Mouse (Mus musculus) c-Kit-negative CD71-positive TER-119-positive erythroid progenitor cells, embryonic 14.5 days (primary cell): ENCODE results near the gene St3gal2.
A peak's percentile ranks its signal among the peaks of the same experiment; 100 is the strongest.
"Not testable (repeated sequence)": the region's sequence is repeated elsewhere in the genome, so short reads cannot be mapped to it uniquely, and the experiment has no call there.

ENCODE experiments used
- DNase-seq: peaks from one replicate; pipeline ENCODE4 v3.0.0-alpha.2; 2013; ENCODE audit warnings: low read depth, low spot score

Gene St3gal2

DNA sequence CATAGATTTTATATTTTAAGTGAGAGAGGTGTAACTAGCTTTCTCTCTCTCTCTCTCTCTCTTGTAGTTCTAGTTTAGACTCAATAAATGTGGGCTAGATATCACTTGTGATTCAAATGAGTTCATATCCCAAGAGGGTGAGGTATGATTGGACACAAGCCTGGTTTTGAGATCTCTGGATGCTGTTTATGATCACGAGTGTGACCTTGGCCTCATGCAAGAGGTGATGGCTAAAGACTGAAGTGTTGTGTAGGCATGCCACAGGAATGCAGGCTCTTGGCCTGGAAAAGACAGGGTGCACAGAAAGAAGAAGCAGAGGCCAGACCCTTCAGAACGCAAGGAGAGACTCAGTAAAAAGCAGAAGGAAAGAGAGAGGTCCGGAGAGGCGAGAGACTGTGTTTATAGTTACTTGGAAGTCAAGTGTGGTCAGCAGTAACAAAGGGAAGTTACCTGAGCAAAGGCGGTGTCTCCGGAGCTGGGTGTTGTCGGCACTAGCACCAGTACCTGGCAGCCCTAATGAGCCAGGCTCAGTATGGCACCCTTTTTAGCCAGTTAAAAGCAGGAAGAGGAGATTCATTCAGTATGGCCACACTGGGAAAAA lies 24.7 kb downstream of the St3gal2 start:
- DNase-seq, result no peak

DNA sequence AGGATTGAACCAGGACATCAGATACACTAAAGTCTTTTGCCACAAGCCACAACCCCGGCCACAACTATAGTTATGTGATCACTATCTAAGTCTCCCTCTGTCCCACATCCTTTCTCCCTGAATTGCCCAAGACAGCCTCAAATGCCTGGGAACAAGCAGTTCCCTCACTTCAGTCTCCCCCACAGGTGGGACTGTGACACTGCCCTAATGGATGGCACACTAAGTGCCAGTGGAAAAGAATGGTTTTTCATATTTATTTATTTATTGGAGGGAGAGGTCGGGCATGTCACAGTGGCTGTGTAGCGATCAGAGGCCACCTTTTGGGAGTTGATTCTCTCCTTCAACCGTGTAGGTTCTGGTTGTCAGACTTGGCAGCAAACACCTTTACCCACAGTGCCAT lies 26.0 kb downstream of the St3gal2 start:
- DNase-seq, result no peak

DNA sequence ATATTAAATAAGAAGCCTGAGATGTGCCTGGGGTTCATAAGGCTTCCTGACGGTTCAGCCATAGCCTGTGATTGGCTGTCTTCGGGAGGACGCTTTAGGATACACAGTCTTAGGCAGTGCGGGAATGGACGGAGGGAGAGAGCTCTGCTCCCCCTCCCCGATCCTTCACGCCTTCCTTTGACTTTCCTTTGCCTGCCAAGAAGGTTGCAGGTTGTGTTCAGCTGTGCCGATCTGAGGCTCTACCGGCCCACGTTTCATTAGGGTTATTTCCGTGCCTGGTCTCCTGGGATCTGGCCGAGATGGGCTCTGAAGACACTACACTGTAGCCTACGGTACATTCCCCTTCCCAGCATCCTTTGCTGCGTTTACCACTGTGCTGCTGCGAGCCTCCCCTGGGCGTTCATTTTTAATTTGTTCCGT lies 30.4 kb downstream of the St3gal2 start:
- DNase-seq, result no peak

DNA sequence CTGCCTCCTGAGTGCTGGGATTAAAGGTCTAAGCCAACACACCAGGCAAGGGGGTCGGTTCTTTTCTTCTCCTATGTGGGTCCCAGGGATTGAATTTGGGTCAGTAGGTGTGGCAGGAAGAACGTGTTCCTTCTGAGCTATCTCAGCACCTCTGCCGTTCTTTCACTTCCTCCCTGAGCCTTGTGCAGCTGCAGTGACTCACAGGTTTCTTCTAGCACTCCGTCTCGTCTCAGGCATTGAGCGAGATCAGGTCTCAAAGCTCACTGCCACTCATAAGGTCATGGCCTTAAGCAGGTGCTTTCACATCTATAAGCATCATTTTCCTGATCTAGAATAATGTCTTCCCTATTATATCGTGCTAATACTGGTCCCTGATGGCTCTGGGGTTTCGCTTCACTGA lies 35.1 kb downstream of the St3gal2 start:
- DNase-seq, result no peak

DNA sequence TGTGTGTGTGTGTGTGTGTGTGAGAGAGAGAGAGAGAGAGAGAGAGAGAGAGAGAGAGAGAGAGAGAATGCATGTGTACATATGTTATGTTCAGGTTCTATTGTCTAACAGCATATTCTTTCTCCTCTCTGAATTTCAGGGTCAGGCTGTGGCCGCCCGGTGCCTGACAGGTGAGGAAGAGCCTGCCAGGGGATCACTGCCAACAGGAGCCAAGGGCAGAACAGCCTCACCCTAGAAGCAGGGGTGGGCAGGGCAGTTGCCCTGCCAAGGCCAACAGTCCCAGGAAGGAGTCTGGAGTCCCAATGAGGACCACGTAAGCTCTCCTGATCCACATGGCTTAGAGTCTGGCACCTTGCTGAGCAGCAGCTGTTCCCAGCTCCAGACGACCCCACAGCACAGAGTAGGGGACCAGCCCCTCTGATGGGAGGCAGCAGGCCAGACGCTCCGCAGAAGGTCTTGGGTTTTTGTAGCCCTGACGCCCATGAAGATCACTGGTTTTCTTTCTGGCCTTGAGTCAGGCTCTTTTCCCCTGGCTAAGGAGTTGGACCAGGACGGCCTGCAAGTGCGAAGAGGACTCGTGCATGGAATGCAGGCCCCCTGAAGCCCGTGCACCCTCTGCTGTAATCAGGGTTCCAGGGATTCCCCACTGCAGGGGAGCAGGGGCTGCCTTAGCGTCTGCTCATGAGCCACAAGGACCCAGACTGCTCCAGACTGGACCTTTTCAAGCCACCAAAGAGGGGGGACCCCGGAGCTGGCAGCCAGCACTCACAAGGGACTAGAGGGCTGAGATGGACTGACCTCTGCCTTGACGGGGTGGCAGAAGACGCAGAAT lies 37.1 kb downstream of the St3gal2 start:
- no peak for DNase-seq

DNA sequence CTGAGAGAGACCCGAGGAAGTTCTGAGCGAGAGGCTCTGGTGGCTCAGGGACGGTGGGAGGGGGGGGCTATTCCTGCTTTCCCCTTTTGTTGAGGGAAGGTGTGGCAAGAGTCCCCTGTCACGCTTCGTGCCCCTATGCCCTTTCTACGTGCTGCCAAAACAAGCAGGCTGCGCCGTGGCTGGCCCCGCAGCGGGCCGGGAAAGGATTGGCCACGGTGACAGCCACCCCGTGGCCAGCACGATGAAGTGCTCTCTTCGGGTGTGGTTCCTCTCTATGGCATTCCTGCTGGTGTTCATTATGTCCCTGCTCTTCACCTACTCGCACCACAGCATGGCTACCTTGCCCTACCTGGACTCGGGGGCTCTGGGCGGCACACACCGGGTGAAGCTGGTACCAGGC lies 37.7 kb downstream of the St3gal2 start:
- DNase-seq, result no peak

DNA sequence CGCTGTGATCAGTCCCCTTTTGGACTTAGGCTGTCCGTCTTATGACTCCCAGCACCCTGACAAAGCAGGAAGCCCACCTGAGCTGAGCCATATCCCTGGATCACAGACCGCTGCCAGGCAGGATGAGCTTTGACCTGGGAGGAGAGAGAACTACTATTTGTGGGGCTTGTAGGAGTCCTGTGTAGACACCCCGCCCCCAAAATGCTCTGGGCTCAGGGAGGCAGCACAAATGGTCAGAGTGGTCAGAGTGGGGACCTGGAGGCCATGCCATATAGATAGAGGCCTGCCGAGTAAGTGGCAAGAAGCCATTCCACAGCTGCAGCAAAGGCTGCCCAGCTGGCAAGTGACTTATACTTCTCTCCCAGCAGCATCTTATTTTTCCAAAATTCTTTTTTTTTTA lies 38.4 kb downstream of the St3gal2 start:
- no peak for DNase-seq

DNA sequence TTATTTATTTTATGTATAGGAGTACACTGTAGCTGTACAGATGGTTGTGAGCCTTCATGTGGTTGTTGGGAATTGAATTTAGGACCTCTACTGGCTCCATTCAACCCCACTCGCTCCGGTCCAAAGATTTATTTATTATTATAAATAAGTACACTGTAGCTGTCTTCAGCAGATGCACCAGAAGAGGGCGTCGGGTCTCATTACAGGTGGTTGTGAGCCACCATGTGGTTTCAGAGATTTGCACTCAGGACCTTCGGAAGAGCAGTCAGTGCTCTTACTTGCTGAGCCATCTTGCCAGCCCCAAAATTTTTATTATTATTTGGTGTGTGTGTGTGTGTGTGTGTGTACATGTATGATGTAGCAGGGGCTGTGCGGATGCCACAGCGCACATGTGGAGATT lies 38.8 kb downstream of the St3gal2 start:
- not testable (repeated sequence) for DNase-seq

DNA sequence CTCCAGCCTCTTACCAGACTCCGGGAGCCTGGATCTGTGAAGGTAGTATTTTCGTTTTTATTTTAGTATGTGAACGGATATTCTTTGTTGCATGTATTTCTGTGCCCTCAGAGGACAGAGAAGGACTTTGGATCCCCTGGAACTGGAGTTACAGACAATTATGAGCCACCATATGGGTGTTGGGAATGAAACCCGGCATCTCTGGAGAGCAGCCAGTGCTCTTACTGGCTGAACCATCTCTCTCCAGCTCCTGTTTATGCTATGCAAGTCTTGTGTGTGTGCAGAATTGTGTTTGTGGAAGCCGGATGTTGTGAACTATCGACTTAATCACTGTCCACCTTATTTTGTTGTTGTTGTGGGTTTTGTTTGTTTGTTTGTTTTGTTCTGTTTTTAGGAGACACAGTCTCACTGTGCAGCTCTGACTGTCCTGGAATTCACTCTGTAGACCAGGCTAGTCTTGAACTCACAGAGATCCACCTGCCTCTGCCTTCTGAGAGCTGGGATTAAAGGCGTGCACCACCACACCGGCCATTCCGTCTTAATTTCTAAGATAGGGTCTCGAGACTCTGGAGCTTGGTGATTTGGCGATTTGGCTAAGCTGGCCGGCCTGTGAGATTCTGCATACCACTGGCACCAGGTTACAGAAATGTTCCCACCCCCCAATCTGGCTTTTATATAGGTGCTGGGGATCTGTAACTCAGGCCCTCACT lies 39.5 kb downstream of the St3gal2 start:
- no peak for DNase-seq

DNA sequence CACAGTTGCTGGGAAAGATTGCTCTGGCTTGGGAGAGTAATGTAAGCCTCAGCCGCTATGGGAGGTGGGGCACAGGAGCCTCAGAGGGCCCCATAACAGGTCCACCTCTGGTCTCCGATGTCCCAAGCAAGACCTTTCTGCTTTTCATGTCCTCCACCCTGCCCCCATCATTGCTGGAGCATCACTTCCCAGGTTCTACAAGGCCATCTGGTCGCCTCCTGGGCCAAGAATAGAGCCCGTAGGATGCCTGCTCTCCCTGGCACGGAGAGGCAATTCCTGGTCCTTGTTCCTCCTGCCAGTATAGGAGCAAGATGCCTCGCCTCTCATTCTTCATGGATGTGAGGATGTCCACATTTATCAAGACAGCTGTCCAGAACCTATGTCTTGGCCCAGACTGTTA lies 40.2 kb downstream of the St3gal2 start:
- DNase-seq, result no peak

DNA sequence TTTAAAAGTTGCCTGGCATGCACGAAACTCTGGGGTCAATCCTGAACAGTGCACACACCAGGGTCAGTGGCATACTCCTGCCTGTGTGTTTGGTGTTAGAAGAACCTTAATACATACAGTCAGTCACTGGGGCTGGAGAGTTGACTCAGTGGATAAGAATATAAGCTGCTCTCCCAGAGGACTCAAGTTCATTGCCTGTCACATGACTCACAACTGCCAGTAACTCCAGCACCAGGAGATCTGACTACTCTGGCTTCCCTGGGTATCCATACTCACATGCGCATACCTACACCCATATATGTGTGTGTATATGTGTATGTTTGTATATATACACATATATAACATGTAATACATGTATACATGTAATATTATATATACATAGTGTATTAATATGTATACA lies 43.3 kb downstream of the St3gal2 start:
- no peak for DNase-seq

DNA sequence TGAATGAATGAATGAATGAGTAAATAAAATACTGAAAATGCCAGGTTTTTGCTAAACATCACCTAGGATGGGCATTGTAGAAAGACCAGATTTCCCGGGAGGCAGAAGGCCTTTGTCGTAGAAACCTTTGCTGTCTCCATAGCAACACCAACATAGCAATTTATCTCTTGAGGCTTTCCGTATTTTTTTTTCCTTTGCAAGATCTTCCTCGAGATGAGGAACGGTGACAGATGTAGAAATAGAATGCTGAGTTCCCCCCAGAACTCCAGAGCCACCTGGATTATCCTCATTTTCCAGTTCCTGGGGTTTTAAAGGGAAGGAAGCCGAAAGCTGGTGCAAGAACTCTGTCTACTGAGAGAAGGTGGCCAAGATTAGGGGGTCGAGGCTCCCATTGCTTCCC lies 44.9 kb downstream of the St3gal2 start:
- no peak for DNase-seq

DNA sequence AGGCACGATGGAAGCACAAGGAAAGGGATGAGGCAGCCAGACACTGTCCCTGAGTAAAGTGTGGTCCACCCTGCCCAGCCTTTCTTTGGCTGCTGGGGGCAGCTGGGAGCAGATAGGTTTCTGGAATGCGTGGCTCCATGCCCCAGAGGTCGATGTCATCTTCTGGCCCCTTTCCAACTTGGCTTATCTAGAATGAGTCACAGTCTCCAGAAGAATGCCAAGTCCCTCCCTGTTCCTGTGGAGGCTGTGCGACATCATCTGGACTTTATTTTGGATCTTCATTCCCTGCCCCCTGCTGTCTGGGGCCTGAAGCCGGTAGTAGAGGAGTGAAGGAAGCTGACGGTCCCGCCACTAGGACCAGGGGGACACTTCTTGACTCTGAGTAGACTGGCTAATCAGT lies 45.9 kb downstream of the St3gal2 start:
- DNase-seq, result no peak

DNA sequence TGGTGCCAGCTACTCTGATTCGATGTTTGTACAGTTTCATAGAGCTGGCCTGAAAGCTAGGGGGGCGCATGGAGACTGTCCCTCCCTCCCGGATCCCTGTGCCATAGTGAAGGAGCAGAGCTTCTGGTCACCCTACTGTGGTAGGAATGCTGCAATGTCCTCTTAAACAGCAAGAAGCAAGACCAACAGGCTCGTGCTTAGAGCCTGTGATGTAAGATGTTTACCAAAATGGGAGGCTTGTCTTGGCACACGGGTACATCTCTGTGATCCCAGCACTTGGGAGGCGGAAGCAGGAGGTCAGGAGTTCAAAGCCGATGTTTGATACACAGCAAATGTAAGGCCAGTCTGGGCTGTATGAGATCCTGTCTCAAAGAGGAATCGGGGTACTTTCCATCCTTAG lies 46.9 kb downstream of the St3gal2 start:
- no peak for DNase-seq

DNA sequence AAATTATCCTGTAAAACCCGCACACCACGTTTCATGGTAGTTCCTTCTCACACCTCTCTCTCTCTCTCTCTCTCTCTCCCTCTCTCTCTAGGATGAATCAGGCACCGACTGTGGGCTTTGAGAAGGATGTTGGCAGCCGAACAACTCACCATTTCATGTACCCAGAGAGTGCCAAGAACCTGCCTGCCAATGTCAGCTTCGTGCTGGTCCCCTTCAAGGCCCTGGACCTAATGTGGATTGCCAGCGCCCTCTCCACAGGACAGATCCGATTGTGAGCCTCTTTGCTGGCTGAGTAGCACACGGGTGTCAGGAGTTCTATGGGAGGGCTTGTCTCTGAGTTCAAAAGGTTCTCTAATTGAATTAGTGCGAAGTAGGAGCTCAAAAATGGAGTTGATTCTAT lies 47.6 kb downstream of the St3gal2 start:
- DNase-seq, result no peak

DNA sequence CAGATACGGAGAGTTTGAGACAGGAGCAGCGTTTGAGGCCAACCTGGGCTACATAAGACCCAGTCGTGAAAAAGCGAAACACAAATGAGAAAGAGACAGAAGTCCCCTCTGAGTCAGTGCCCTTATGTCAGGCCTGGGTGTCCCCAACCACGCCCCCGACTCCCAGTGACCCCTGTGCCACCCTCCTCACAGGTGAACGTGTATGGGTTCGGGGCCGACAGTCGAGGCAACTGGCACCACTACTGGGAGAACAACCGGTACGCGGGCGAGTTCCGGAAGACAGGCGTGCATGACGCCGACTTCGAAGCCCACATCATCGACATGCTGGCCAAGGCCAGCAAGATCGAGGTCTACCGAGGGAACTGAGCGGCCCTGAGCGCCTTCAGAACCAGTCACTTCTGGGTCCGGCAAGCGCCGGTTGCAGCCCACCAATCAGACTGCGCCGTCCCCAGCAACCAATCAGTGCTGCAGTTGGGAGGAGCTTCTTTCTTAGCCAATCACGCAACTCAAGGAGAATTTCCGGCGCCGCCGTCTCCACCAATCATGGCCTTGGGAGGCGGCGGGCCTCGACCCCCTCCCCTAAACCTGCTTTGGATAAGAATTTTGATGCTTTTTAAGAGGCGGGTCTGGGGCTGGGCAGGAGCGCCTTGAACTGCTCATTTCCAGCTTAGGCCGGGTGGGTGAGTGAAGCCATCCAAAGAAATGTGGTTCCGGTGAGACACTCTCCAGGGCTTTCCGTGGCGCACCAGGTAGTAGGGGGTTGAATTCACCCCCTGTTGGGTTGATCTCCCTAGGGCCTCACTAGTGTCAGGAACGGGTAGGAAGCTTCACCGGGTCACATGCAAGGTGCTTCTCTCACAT lies 50.4 kb downstream of the St3gal2 start:
- peak; percentile 72 for DNase-seq

DNA sequence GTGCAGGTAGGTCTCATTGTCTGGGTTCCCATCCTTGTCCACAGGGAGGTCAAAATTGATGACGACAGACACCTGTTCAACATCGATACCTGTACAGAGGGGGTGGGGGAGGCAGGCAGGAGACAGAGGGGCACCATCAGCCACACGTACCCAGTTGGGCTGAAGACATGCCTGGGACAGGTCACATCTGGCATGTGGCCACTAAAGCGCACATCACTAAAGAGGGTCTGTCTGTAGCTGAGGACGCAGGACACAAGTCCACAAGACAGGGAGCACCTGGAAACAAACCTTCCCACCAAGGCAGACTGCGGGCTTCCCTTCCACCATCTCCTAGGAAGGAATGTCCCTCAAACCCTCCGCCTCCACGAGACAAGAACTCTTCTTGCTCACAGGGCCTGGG lies 56.8 kb downstream of the St3gal2 start:
- DNase-seq, result not testable (repeated sequence)

DNA sequence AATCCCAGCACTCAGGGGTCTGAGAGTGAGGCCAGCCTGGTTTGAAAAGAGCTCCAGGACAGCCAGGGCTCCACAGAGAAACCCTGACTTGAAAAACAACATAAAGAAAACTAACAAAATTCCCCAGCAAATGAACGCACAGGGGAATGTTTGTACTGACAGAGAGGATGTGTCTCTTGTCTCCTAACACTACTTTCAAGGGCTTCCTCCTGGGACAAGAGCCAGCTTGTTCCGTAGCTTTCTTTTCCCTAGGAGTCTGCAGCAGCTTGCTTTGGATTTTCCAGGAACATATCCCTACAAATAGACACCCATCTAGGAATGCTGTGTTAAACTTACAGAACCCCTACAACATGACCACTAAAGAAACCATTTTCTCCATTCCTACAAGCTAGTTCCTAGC lies 58.3 kb downstream of the St3gal2 start:
- DNase-seq, result not testable (repeated sequence)

DNA sequence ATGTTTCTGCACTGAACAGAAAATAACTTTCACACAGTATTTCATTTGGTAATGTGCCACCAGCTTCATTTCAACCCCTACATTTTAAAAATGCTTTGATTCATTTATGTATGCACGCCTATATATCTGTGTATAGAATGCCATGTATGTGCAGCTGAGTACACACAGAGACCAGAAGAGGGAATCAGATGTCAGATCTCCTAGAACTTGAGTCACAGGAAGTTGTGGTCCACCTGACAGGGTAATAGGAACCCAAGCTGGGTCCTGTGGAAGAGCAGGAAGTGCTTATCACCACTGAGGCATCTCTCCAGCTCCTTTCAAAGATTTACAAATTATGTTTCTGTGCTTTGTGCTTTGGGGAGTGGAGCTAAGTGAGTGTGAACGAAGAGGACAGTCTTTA lies 61.6 kb downstream of the St3gal2 start:
- DNase-seq, result no peak

DNA sequence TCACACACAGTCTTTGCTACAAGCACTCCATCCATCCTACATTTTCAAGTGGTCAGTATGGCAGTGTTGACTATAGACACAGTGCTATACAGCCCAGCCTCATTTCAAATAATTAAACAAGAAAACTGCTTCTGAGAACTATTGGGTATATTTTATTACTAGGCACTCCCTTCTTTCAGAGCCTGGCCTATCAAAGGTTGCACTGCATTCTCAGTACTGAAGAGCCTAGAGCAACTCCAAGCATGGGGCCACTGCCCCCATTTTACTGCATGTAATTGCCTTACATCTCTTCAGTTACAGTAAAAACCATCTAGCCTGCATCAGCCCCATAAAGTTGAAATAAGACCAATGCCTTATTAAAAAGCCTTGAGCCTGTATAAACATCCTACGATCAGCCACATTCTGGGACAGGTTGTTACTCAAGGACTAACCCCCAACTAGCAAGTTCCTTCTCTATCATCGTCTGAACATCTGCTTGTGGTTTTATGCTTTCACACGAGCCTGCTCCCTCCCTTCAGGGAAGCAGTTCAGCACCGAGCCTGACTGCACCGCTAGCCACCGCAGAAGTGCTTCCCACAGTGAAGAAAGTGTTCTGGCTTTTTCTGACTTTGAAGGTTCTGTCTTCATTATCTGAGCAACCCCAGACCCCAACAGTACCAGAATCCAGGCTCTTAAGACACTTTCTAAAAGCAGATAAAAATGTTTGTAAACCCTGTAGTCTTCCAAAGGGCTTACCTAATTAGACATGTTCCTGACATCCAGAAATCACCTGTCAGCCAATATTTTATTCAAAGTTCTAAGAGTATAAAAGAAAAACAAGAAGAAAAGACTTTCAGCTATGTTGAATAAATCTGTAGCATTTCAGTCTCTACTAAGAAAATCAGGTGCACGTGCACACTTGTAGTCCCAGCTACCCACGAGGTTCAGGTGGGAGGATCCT lies 68.4 kb downstream of the St3gal2 start:
- no peak for DNase-seq

DNA sequence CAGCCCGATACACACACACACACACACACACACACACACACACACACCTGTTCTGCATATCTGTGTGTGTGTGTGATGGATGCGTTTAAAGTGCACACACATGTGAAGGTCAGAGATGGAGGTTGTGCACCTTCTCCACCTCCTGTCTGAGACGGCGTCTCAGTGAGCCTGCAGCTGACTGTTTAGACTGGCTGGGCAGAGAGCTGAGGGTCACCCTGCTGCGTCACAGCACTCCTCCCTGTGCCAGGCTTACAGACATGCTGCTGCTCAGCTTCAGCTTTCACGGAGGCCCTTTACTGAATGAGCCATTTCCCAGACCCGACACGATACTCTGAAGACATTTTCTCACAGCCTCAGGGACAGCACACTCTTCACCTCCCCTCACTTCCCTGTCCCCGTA lies 70.3 kb downstream of the St3gal2 start:
- no peak for DNase-seq
